13 mouse cellular contexts compared by ENCODE assay signal in genomic region chr1:165084753-165085152, GRCm38 (mm10).
DNase-seq lines count a peak whose midpoint lies in the region; ATAC-seq lines count a peak whose summit lies in the region.
"Had no signal": no experiment of that assay in that cellular context is flagged by ENCODE, and none has a peak within 500 bp of the region (broad histone marks: within the 10 kb centered on the region; RNA-seq: fewer than 3 reads in every experiment).

No protein-coding gene starts in this region.

- intact Hi-C loops in heart, postnatal 36 days (cut with DNase I), result no loop called here

- peak; percentile 85 for ATAC-seq in inflammation-experienced regulatory T-cells, adult 6 months

- DNase-seq in heart, adult 11 months, result peak; percentile 78
- DNase-seq in heart, postnatal 36 days, result no peak
- DNase-seq in thymus, postnatal 4 days, result peak; percentile 19
- no peak for DNase-seq in thymus, postnatal 36 days
- no peak for DNase-seq in lung, postnatal 10 days
- no peak for DNase-seq in yolk sac, embryonic 10.5 days (ENCODE audit: low spot score)
- DNase-seq: cerebellum, adult 11-12 months; embryo, embryonic 11 days; kidney, adult 9 months; kidney, postnatal 14 days; lung, postnatal 4 days; thymus, postnatal 14 days had no signal

Comparison
In these comparisons a context has a peak if more than half of its experiments do, and no peak if none do; other contexts are left out.
1. DNase-seq: peak in heart, adult 11 months (single experiment) and thymus, postnatal 4 days (single experiment); none in heart, postnatal 36 days (0 of 2), thymus, postnatal 36 days (0 of 2), lung, postnatal 10 days (single experiment) and yolk sac, embryonic 10.5 days (single experiment).